Mouse (Mus musculus) spleen, postnatal 4 days (tissue): ENCODE data around the gene Cdc37l1.

Experiments
- DNase-seq, 2 experiments: peaks; one replicate each; pipeline ENCODE4 v3.0.0; 2022; ENCODE audit warnings: low spot score in 2 of 2

Cdc37l1 gene

GRCm38 (mm10) chr19:29046961-29047333 is 56.8 kb downstream of the Cdc37l1 start:
- no peak for DNase-seq

GRCm38 (mm10) chr19:29047334-29048170 is 57.4 kb downstream of the Cdc37l1 start, which contains the start of gene Ak3:
TSS of gene Ak3 (minus strand) at chr19:29047961.
- peak; percentile 78 to 89 for DNase-seq

DNA sequence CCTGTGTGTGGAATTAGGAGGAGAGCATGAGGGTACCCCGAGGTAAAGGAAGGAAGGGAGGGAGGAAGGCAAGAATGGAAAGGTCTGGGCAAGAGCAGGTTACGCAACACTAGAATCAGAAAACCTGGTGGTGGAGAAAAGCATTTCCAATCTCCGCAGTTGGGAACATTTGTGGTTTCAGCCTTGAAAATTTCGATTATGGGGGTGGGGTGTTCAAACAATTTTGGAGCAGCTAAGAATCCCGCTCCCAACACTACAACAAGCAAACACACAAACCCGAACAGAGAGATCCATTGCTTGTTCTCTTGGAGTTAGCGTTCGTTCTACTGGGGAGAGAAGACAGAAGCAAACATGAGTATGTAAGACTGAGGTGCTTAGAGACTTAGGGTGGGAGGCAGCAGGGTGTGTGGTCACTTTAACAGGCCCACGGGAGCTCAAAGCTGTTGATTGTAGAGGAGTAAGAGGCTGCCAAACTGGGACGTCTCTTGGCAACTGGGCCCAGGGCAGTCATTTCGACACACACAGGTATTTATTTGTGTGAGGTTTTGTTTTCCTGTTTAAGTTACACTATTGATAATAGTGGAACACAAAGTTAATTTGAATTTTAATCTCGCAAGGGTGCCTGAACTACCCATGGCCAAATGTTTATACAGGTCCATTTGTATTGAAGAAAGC is 59.4 kb downstream of the Cdc37l1 start:
- DNase-seq, result no peak

GRCm38 (mm10) chr19:29050186-29050980 is 60.2 kb downstream of the Cdc37l1 start:
- DNase-seq, result no peak

DNA sequence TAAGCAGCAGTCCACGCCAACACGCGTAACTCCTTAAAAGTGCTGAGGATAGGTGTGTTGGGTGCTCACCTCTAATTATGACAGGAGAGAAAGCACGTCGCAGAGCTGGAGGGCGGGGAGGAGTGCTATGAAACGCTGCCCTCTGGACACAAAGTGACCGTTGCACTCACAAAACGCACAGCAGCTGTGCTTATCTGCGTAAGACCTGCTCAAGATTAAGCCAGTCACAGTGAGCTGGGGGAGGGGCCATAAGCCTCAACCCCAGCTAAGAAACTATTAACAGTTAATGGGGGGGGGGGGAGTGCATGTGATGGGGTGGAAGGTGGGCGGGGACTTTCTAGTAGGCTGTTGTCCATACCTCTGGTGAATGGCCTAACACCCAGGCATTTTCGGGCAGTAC is 62.6 kb downstream of the Cdc37l1 start:
- DNase-seq, result no peak

- DNase-seq, result no peak
Observed at GRCm38 (mm10) chr19:29054594-29054993, 64.4 kb downstream of the Cdc37l1 start.

- no peak for DNase-seq
Observed at GRCm38 (mm10) chr19:29055469-29055868, 65.3 kb downstream of the Cdc37l1 start.

- no peak for DNase-seq
Observed at GRCm38 (mm10) chr19:29058741-29059140, 68.6 kb downstream of the Cdc37l1 start.

DNA sequence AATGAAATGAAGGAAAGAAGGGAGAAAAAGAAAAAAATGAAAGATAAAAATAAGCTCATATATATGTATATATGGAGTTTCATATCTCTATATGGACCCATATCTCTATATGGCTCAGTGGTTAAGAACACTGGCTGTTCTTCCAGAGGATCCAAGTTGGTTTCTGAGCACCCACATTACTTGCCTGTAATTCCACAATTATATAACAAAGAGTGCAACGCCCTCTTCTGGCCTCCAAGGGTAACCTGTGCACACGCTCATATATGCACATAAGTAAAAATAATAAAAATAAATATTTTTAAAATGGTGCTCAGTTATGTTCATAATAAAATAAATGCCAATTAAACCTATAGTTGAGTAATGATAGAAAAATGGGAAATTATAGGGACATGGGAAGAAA is 69.5 kb downstream of the Cdc37l1 start:
- DNase-seq, result no peak

- DNase-seq, result no peak
Observed at GRCm38 (mm10) chr19:29060299-29060698, 70.1 kb downstream of the Cdc37l1 start.

DNA sequence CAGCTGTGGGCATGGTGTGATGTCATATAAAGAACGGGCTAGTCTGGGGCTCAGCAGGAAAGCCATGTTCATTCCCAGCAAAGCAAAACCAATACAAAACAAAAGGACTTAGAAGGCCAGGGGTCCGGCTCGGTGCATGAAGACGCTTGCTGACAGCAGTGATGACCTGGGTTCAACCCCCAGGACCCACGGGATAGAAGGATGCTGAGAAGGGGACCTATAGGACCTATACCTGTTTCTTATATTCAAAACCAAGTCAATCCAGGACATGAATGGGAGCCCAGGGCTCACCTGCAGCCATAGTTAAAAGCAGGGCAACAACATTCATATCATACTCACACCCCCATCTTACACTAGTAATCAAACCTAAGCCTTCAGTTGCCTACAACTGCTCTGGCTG is 72.9 kb downstream of the Cdc37l1 start:
- DNase-seq, result peak; percentile 13 to 63

- peak; percentile 97 to 99 for DNase-seq
Observed at GRCm38 (mm10) chr19:29063577-29064363, 73.6 kb downstream of the Cdc37l1 start.

GRCm38 (mm10) chr19:29064451-29065102 is 74.4 kb downstream of the Cdc37l1 start:
- DNase-seq, result peak; percentile 85 to 89

DNA sequence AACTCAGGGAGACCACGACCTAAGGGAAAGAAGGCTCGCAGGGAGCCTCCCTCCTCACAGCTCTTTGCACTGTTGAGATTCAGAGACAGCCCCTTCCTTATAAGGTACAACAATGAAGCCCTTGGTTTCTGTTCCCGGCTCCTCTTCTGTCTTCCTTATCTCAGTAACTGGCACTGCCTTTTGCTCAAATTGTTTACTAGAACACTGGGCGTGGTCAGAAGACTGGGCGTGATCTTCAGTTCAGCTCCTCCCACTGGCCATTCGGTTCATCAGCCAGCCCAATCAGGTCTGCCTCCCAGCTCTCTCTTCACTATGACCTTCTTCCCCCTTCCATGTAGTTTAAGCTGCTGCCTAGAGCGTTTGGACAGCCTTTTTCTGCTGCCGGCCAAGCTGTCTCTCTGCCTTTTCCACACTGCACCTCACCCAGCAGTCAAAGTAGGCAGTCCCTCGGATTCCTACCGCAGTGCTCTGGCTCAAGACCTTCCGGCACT is 76.9 kb downstream of the Cdc37l1 start:
- peak; percentile 88 to 90 for DNase-seq

DNA sequence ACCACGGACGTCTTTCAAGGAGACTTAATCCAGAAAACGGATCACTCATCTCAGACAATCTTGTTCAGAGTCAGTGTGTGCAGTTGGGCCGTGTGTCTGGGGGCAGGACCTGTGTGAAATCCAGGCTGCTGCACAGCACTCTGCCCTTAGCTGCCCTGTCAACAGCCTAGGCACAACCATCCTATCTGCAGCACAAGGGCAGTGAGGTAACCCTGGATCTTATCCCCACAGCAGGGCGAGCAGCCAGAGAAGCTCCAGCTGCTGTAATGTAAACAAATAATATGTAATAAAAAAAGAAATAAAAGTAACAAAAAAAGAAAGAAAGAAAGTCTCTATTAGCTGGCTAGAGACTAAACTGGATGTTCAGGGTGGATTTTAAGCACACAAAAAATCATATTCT is 79.0 kb downstream of the Cdc37l1 start:
- DNase-seq, result peak in 1 of 2 experiments; percentile 13

DNA sequence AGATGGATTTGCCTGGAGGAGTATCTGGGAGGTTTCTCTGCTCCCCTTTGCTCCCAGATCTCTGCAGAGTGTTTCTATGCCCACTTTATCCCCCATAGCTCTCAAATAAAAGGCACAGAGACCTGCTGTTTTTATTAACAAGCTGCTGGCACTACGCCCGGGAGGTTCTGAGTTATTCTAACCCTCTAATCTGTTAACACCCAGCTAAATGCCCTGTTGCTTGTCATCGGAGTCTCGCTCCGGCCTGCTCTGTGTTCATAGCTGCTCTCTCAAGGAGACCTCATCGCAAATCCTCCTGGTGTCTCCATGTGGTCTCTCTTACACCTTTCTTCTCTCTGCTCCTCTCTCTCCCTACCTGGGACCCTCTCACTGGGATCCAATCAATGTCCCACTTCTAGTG is 84.7 kb downstream of the Cdc37l1 start:
- DNase-seq, result peak in 1 of 2 experiments; percentile 10
